Mouse (Mus musculus): ENCODE results near the gene Hps6. TPM values are rescaled to one million over a fixed set of nuclear protein-coding genes. Genes with fewer than 3 reads are reported as not detected.

Hps6 gene
- polyA plus RNA-seq, 1 experiment from 2014 or later, result 3.7 TPM

GRCm38 (mm10) chr19:46045696-46046311, 42.5 kb downstream of the Hps6 start:
- 4% methylated on average over 7 of the region's 7 CpGs for WGBS
- Histone ChIP-seq H3K27me3 (ENCODE audit: control insufficient read depth, insufficient read depth, low read length) (no peaks in the 10 kb centered on the region), H3K36me3 (ENCODE audit: control insufficient read depth, insufficient read depth, low read length) (no peaks in the 10 kb centered on the region), H3K4me3 (ENCODE audit: low read depth, low read length) (peak overlapping the region; percentile 95), H3K9me3 (ENCODE audit: control insufficient read depth, low read length) (no peaks in the 10 kb centered on the region), H3K27ac (ENCODE audit: low read depth, low read length) (peak overlapping the region; percentile 93), H3K9ac (ENCODE audit: low read length) (peak overlapping the region; percentile 95), H3K4me2 (ENCODE audit: low read depth, low read length, severe bottlenecking) (peak overlapping the region; percentile 78), H3K4me1 (replicated peaks; ENCODE audit: control insufficient read depth, insufficient read depth, low read length) (peaks cover 32% of the 10 kb centered on the region)
- DNase-seq (ENCODE audit: low spot score) (peak; percentile 78), ATAC-seq (replicated peaks; ENCODE audit: low FRiP score) (peak; percentile 8)

GRCm38 (mm10) chr19:46046621-46047025, 43.3 kb downstream of the Hps6 start:
- Histone ChIP-seq H3K9me3 (ENCODE audit: control insufficient read depth, low read length) (no peaks in the 10 kb centered on the region), H3K36me3 (ENCODE audit: control insufficient read depth, insufficient read depth, low read length) (no peaks in the 10 kb centered on the region), H3K4me2 (ENCODE audit: low read depth, low read length, severe bottlenecking) (no peak overlapping the region), H3K4me1 (replicated peaks; ENCODE audit: control insufficient read depth, insufficient read depth, low read length) (peaks cover 24% of the 10 kb centered on the region), H3K4me3 (ENCODE audit: low read depth, low read length) (no peak overlapping the region), H3K27ac (ENCODE audit: low read depth, low read length) (no peak overlapping the region), H3K9ac (ENCODE audit: low read length) (no peak overlapping the region), H3K27me3 (ENCODE audit: control insufficient read depth, insufficient read depth, low read length) (no peaks in the 10 kb centered on the region)
- no peak for ATAC-seq (replicated peaks; ENCODE audit: low FRiP score)
- DNase-seq (ENCODE audit: low spot score), result no peak
- WGBS, result 5% methylated on average over 10 of the region's 10 CpGs

DNA sequence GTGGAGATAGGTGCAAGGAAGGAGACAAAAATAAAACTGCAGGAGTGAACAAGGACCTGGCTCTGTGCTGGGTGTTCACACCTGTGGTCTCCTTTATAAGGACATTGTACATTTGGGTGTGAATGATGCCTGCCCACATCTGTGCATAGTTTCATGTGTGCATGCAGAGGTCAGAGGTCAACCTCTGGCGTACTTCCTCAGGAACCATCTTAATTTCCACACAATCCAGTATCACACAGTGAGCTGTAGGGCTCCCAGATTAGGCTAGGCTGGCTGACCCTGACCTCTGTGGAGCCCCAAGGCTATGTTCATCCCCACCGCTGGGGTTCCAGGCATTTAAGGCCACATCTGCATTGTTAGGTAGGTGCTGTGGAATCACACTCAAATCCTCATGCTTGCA, 44.1 kb downstream of the Hps6 start:
- ATAC-seq (replicated peaks; ENCODE audit: low FRiP score) (no peak), DNase-seq (ENCODE audit: low spot score) (no peak)
- WGBS, result 67% methylated on average over 2 of the region's 2 CpGs
- Histone ChIP-seq H3K9ac (ENCODE audit: low read length) (no peak overlapping the region), H3K27me3 (ENCODE audit: control insufficient read depth, insufficient read depth, low read length) (no peaks in the 10 kb centered on the region), H3K36me3 (ENCODE audit: control insufficient read depth, insufficient read depth, low read length) (no peaks in the 10 kb centered on the region), H3K4me1 (replicated peaks; ENCODE audit: control insufficient read depth, insufficient read depth, low read length) (peaks cover 20% of the 10 kb centered on the region), H3K27ac (ENCODE audit: low read depth, low read length) (no peak overlapping the region), H3K4me2 (ENCODE audit: low read depth, low read length, severe bottlenecking) (no peak overlapping the region), H3K9me3 (ENCODE audit: control insufficient read depth, low read length) (no peaks in the 10 kb centered on the region), H3K4me3 (ENCODE audit: low read depth, low read length) (no peak overlapping the region)

DNA sequence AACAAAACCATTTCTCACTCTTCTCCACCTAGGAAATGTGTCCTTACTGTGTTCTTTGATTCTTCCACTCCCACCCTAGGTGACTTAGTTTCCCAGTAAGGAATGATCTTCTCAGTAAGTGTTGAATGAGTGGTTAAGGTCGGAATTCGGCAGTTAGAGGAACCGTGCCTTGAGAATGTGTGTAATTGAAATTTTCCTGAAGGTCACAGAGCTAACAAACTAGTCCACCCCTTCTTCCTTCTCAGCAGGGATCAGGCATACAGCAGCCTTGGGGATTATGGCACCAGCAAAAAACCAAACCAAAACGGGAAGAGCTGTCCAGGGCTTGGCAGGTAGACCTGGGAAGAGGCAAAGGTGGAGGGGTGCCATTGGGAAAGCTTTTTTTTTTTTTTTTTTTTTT, 45.8 kb downstream of the Hps6 start:
- H3K27me3 ChIP-seq (ENCODE audit: control insufficient read depth, insufficient read depth, low read length), result no peaks in the 10 kb centered on the region
- no peak overlapping the region for H3K27ac ChIP-seq (ENCODE audit: low read depth, low read length)

GRCm38 (mm10) chr19:46050462-46050861, 47.2 kb downstream of the Hps6 start:
- Histone ChIP-seq H3K9ac (ENCODE audit: low read length) (no peak overlapping the region), H3K27ac (ENCODE audit: low read depth, low read length) (no peak overlapping the region), H3K4me3 (ENCODE audit: low read depth, low read length) (no peak overlapping the region), H3K4me2 (ENCODE audit: low read depth, low read length, severe bottlenecking) (no peak overlapping the region), H3K4me1 (replicated peaks; ENCODE audit: control insufficient read depth, insufficient read depth, low read length) (peaks cover 10% of the 10 kb centered on the region; the same call in 1 of the 2 replicates), H3K27me3 (ENCODE audit: control insufficient read depth, insufficient read depth, low read length) (no peaks in the 10 kb centered on the region), H3K9me3 (ENCODE audit: control insufficient read depth, low read length) (no peaks in the 10 kb centered on the region), H3K36me3 (ENCODE audit: control insufficient read depth, insufficient read depth, low read length) (no peaks in the 10 kb centered on the region)
- ATAC-seq (replicated peaks; ENCODE audit: low FRiP score) (no peak), DNase-seq (ENCODE audit: low spot score) (no peak)
- WGBS, result 89% methylated on average over 2 of the region's 2 CpGs

More for the DNA sequence above, 45.8 kb downstream of the Hps6 start:
- Histone ChIP-seq H3K9ac (ENCODE audit: low read length) (no peak overlapping the region), H3K4me1 (replicated peaks; ENCODE audit: control insufficient read depth, insufficient read depth, low read length) (peaks cover 10% of the 10 kb centered on the region; the same call in 1 of the 2 replicates), H3K36me3 (ENCODE audit: control insufficient read depth, insufficient read depth, low read length) (no peaks in the 10 kb centered on the region), H3K9me3 (ENCODE audit: control insufficient read depth, low read length) (no peaks in the 10 kb centered on the region), H3K4me3 (ENCODE audit: low read depth, low read length) (no peak overlapping the region), H3K4me2 (ENCODE audit: low read depth, low read length, severe bottlenecking) (no peak overlapping the region)
- WGBS, result 67% methylated on average over 4 of the region's 4 CpGs
- DNase-seq (ENCODE audit: low spot score) (no peak), ATAC-seq (replicated peaks; ENCODE audit: low FRiP score) (no peak)

Other genes starting within 250 kb of the Hps6 start
- gene Mgea5, start 219.7 kb upstream of the Hps6 start, polyA plus RNA-seq (2014; fragmentation: Nextera tagmentation; extraction: Ambion mirVana), result 83.4 and 88.9 TPM in 2 replicates
- gene Kcnip2, start 187.4 kb upstream of the Hps6 start, polyA plus RNA-seq (2014; fragmentation: Nextera tagmentation; extraction: Ambion mirVana), result 0.76 and 1.5 TPM in 2 replicates
- 17.2 and 19.4 TPM in 2 replicates for gene Armh3, start 5.0 kb upstream of the Hps6 start, polyA plus RNA-seq (2014; fragmentation: Nextera tagmentation; extraction: Ambion mirVana)
- gene Pprc1, start 41.4 kb downstream of the Hps6 start, polyA plus RNA-seq (2014; fragmentation: Nextera tagmentation; extraction: Ambion mirVana), result 60.7 and 61.3 TPM in 2 replicates
- 104 and 108 TPM in 2 replicates for gene Ldb1, start 41.7 kb downstream of the Hps6 start, polyA plus RNA-seq (2014; fragmentation: Nextera tagmentation; extraction: Ambion mirVana)
- 132 and 133 TPM in 2 replicates for gene Nolc1, start 72.4 kb downstream of the Hps6 start, polyA plus RNA-seq (2014; fragmentation: Nextera tagmentation; extraction: Ambion mirVana)
- 0.13 and 0.23 TPM in 2 replicates for gene Elovl3, start 128.4 kb downstream of the Hps6 start, polyA plus RNA-seq (2014; fragmentation: Nextera tagmentation; extraction: Ambion mirVana)
- not detected in 2 replicates for gene Pitx3, start 144.8 kb downstream of the Hps6 start, polyA plus RNA-seq (2014; fragmentation: Nextera tagmentation; extraction: Ambion mirVana)
- 49.0 and 51.4 TPM in 2 replicates for gene Gbf1, start 149.0 kb downstream of the Hps6 start, polyA plus RNA-seq (2014; fragmentation: Nextera tagmentation; extraction: Ambion mirVana)

All from forebrain, embryonic 11.5 days (tissue).